Mouse (Mus musculus): ENCODE results near the gene Il18rap. TPM values are rescaled to one million over a fixed set of nuclear protein-coding genes. Genes with fewer than 3 reads are reported as not detected.

Il18rap gene
- total RNA-seq, 2 experiments from 2014 or later = 0.07 to 0.41 TPM

DNA sequence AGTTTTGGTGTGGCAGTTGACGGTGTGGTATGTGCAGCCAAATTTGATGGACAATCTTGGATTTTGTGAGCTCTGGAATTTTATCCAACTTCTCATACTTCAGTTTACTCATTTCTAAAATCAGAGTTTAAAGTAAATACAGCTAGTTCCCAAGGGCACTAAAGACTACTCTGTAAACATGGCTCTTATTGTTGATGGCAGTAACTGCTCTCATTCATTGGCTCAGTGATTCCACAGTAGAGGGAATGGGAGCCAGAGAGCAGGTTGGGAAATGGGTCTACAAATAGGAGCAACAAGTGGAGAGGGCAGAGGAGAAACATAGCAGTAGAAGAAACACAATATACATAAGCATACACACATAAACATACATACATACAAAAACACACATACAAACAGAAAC is 15.5 kb upstream of the Il18rap start:
- H3K27ac ChIP-seq = no peak overlapping the region
- no peak overlapping the region for H3K4me3 ChIP-seq
- intact Hi-C loops (cut with DNase I) = no loop called here
- no peak for DNase-seq (ENCODE audit: extremely low spot score in 1 of 2, low spot score in 2 of 2)
- TF ChIP-seq CTCF (IDR thresholded peaks at IDR 0.05) = no peak

DNA sequence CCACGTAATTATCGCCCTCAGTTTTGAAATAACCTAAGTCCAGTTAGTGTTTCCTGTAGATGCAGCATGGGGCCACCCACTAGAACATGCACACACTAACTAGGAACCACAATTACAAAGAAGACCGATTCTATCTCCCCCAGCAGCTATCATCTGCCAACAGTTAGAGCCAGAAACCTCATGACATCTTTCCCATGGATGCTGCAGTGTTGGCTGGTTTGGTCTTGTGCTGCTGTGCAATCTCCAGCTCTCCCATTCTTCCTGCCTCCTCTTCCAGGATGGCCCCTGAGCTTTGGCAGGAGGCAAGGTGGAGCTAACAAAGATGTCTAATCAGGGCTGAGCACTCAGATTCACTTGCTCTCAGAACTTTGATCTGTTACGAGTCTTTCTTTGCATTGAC is 14.0 kb upstream of the Il18rap start:
- DNase-seq (ENCODE audit: extremely low spot score in 1 of 2, low spot score in 2 of 2) = no peak
- no peak overlapping the region for H3K27ac ChIP-seq
- TF ChIP-seq CTCF (IDR thresholded peaks at IDR 0.05) = no peak
- intact Hi-C loops (cut with DNase I) = no loop called here
- H3K4me3 ChIP-seq = no peak overlapping the region

DNA sequence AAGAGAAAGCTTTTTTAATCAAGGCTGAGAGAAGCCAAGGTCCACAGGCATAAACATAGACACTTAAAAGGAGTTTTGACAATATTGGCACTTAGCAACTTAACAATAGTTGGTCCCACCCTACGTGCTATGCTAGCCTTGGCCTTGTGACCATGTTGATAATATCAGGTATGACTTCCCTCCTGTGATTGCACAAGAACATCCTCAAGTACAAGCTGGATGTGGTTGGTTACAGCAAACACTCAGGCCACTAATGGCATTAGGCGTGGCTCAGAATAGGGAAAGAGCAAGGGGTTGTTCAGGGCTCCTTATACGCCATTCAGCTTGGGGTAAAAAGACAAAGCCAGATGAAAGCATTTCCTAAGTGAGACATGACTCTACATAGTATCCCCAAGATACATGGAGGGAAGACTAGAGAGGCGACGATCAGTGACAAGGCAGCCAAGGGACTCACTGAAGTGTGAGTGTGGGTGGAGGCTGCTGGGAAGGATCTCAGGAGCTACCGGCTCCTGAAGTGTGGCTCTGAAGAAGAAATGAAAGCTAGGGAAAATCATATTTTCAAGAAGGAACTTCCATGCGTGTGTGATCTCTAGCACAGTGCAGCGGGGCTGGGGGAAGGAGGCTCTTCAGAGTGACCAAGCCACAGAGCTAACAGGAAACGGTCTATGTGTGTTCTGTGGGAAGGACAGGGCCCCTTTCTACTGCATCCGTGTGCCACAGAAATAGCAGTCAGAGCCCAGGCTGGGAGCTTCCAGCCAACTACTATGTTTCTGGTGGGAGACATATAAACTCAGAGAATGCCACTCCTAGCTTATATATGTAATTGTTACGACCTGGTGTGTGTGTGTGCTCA is 13.4 kb upstream of the Il18rap start:
- TF ChIP-seq CTCF (IDR thresholded peaks at IDR 0.05) = no peak
- DNase-seq (ENCODE audit: extremely low spot score in 1 of 2, low spot score in 2 of 2) = no peak
- Histone ChIP-seq H3K27ac (no peak overlapping the region), H3K4me3 (no peak overlapping the region)
- intact Hi-C loops (cut with DNase I) = no loop called here

DNA sequence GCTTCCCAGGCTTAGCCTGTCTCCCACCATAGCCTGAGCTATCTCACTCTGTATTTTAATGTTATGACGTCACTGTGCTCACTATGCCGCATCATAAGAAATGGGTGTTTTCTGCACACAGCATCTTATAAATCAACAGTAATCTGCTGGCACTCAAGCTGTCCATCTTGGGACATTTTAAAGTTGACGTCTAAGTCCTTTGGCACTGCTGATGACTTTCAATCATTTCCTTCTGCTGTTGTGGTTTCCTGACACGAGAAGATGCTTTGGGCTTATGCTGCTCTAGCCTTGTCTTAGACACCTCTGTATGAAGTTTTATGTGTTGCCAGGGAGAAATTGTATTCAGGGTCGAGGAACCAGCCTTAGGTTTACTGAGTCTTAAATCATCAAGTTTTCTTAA is 10.6 kb upstream of the Il18rap start:
- intact Hi-C loops (cut with DNase I) = no loop called here
- no peak for TF ChIP-seq CTCF (IDR thresholded peaks at IDR 0.05)
- DNase-seq (ENCODE audit: extremely low spot score in 1 of 2, low spot score in 2 of 2) = no peak
- Histone ChIP-seq H3K27ac (no peak overlapping the region), H3K4me3 (no peak overlapping the region)

DNA sequence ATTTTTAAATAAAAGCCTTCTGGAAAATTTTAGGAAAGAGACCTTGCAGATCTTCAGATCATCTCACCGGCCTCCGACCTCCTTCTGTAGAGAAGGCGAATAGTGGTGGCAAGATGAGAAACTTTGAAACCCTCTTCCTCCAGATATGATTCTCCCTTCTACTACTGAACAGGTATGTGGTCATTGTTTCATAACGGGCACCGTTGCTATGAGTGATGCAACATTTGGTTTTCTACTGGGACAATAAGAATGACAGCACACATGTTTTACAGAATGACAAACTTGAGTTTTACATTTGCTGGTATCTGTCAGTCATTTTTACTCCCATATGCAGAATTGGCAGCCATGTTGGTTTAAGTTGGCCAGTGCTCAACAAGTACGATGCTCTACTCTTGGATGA is 1.2 kb downstream of the Il18rap start:
- H3K27ac ChIP-seq = no peak overlapping the region
- no peak for DNase-seq (ENCODE audit: extremely low spot score in 1 of 2, low spot score in 2 of 2)
- intact Hi-C loops (cut with DNase I) = no loop called here
- H3K4me3 ChIP-seq = no peak overlapping the region
- TF ChIP-seq CTCF (IDR thresholded peaks at IDR 0.05) = no peak

DNA sequence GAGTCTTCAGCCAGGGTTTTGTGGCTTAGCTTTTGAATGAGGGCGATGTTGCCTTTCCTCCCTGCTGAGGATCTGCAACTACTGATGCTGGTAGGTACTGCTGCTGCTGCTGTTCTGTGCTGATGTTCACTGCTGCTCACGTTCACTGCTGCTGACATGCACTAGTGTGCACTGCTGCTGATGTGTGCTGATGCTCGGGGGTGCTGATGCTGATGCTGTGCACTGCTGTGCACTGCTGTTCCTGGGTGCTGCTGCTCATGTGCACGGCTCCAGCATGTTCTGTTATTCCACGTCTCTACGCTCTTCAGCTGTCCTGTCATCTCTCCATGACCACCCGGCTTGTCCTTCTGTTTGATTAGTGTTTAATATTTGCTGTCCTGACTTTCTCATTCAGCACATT is 7.8 kb downstream of the Il18rap start:
- no peak for TF ChIP-seq CTCF (IDR thresholded peaks at IDR 0.05)
- H3K4me3 ChIP-seq = no peak overlapping the region
- no peak for DNase-seq (ENCODE audit: extremely low spot score in 1 of 2, low spot score in 2 of 2)
- intact Hi-C loops (cut with DNase I) = no loop called here
- no peak overlapping the region for H3K27ac ChIP-seq

DNA sequence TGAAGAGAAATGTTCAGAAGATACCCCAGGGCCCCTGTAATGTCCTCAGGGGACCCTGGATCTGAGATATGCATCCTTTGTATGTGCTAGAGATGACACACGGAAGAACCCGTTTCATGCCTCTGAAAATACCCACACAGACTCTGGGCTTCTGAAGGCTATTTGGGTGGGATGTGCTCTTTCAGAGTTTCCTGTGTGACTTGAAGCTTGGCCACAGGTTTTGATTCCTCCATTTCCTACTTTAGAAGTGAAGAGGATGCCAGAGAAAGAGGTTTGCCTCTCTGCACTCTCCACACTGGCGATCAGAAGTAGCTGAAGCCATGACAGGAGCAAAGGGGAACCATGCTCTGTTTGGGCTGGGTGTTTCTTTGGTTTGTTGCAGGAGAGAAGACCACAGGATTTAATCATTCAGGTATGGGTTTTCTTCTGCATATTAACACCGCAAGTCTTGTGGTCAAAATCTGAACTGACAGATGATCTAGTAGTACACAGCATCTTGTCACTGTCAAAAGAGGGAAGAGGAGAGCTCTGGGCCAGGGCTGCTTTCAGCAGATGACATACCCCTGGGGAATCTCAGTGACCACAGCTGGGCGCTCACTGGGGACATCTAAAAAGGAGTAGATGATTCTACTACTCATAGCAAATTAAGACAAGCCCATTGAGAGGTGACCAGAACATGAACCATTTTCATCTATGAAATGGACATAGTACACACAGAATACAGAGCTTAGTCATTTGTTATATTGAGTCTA is 9.0 kb downstream of the Il18rap start:
- H3K4me3 ChIP-seq = no peak overlapping the region
- intact Hi-C loops (cut with DNase I) = no loop called here
- H3K27ac ChIP-seq = no peak overlapping the region
- TF ChIP-seq CTCF (IDR thresholded peaks at IDR 0.05) = no peak
- DNase-seq (ENCODE audit: extremely low spot score in 1 of 2, low spot score in 2 of 2) = no peak

DNA sequence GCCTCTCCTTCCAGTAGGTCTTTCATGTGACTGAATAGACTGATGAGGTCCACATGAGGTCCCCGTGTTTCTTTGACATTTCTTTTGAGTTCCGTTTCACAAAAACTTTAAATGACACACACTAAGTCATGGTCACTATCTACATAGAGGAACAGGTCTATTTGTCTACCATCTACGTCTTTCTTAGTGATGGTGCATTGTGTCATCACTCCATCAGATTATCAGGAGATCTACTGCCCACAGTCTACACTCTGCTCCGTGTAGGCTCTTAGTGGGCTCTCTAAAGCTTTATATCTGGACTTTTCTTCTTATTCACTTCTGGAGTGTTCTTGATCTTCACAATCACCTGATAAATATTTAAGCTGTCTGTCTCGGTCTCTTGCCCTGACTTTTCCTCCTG is 14.1 kb downstream of the Il18rap start:
- Histone ChIP-seq H3K27ac (no peak overlapping the region), H3K4me3 (no peak overlapping the region)
- TF ChIP-seq CTCF (IDR thresholded peaks at IDR 0.05) = no peak
- intact Hi-C loops (cut with DNase I) = no loop called here
- DNase-seq (ENCODE audit: extremely low spot score in 1 of 2, low spot score in 2 of 2) = no peak

DNA sequence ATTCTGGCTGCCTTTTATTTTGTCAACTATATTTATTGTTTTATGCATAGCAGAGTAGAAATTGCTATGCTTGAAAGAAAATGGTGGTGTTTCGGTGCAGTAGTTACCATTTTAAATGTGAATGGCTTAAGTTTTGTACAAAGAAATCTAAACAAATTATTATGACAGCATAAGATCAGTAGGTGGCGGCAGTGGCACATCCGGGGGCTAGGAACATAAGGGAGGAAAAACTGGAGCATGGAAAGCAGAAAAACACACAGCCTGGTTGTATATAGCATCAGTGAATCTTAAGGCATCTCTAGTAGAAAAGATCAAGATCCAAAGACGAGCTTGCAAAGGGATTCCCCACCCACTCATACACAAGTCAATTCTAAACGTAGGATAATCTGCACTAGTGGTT is 22.4 kb downstream of the Il18rap start:
- Histone ChIP-seq H3K4me3 (no peak overlapping the region), H3K27ac (no peak overlapping the region)
- peak; percentile 46 for TF ChIP-seq CTCF (IDR thresholded peaks at IDR 0.05)
- DNase-seq (ENCODE audit: extremely low spot score in 1 of 2, low spot score in 2 of 2) = no peak
- intact Hi-C loops (cut with DNase I) = no loop called here

DNA sequence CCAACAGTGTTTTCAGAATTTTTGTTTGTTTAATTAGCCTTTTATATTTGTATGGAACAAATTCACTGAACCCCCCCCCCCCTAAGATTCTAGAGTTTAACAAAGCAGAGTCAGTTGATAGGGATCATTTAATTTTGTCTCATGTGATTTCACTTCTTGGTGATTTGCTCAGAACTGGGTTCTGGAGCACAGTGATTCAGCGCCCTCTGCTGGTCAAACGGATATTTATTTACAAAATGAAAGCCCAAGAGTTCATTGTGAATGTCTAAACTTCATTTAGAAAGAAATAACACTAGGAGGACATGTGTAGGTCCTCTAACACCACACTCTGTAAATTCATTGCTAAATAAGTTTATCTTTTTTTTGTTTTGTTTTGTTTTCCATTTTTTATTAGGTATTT is 29.5 kb downstream of the Il18rap start:
- no peak overlapping the region for H3K27ac ChIP-seq
- peak; percentile 55 to 62 for DNase-seq (ENCODE audit: extremely low spot score in 1 of 2, low spot score in 2 of 2)
- peak; percentile 79 for TF ChIP-seq CTCF (IDR thresholded peaks at IDR 0.05)

DNA sequence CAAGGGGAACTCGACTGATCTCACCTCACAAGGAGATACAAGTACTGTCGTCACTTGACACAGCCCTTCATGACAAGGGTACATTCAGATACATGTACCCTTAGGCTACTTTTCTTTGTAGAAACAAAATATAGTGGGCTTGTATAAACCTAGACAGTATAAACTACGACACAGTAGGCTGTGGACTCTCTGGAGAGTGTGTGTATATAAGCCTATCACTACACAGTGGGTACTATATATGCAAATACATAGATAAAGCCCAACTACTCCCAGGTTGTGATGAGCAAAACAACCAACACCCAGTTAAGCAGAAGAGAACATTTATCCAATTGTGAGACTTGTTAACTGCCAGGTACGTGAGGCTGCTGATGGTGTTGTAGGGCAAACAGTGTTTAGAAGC is 31.5 kb downstream of the Il18rap start:
- intact Hi-C loops (cut with DNase I) = no loop called here
- DNase-seq (ENCODE audit: extremely low spot score in 1 of 2, low spot score in 2 of 2) = no peak
- Histone ChIP-seq H3K27ac (no peak overlapping the region), H3K4me3 (no peak overlapping the region)
- no peak for TF ChIP-seq CTCF (IDR thresholded peaks at IDR 0.05)

More for the DNA sequence above, 29.5 kb downstream of the Il18rap start:
- intact Hi-C loops (cut with DNase I) = loop anchor here (1.0 to 5.0 kb wide), 3 partner anchors 164 to 542 kb away; no protein-coding TSS in a partner anchor
- no peak overlapping the region for H3K4me3 ChIP-seq

DNA sequence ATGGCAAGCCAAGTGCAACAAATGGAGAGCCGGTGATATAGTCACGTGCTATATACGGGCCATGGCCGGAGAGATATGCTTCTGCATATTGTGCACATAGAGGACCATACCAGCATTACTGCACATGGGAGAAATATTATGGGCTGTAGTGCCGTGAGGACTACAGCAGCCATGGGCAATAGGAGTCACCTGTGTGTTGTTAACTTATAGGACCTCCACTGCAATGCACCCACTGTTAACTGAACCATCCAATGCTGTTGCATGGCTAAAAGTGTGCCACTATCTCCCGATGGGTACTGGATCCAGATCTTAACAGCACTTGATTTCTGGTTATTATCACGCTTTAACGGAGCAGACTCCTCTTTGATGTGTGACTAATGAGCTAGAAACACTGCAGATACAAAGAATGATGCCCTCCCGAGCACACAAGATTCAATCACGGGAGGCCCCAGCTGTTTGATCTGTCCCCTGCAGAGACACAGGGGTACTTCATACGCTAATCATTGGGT is 32.0 kb downstream of the Il18rap start:
- no peak for TF ChIP-seq CTCF (IDR thresholded peaks at IDR 0.05)
- Histone ChIP-seq H3K4me3 (no peak overlapping the region), H3K27ac (no peak overlapping the region)
- no peak for DNase-seq (ENCODE audit: extremely low spot score in 1 of 2, low spot score in 2 of 2)
- intact Hi-C loops (cut with DNase I) = no loop called here
